Mouse (Mus musculus) bone marrow macrophage, adult 2 months (primary cell): ENCODE results near the gene Pik3r3. TPM values are rescaled to one million over a fixed set of nuclear protein-coding genes. Genes with fewer than 3 reads are reported as not detected.

ENCODE experiments used
- H3K27ac ChIP-seq: 2 replicates; pipeline ENCODE4 v1.5.1; 2012; ENCODE audit warnings: low read depth, low read length; ENCODE audit not compliant: insufficient read depth
- H3K4me1 ChIP-seq: 2 replicates; pipeline ENCODE4 v1.6.1; 2012; ENCODE audit warnings: low read length; ENCODE audit not compliant: control insufficient read depth, insufficient read depth
- H3K4me3 ChIP-seq: 2 replicates; pipeline ENCODE4 v1.5.1; 2012; ENCODE audit warnings: mild to moderate bottlenecking, low read length, moderate library complexity; ENCODE audit not compliant: insufficient read depth
- CTCF ChIP-seq: IDR thresholded peaks from 2 replicates; pipeline ENCODE4 v1.5.1; 2012; ENCODE audit warnings: low read depth, mild to moderate bottlenecking, low read length, moderate library complexity
- POLR2A ChIP-seq: IDR thresholded peaks from 2 replicates; pipeline ENCODE4 v1.6.1; 2012; ENCODE audit warnings: mild to moderate bottlenecking, low read depth, low read length, borderline replicate concordance
- polyA plus RNA-seq: library from polyadenylated mRNA; stranded (reverse); fragments of >200 nt; gene quantifications from 2 replicates; pipeline ENCODE4 v1.2.4, GENCODE M21; 2012; ENCODE audit not compliant: missing spikeins, insufficient read depth, insufficient read length

The Pik3r3 gene
- polyA plus RNA-seq, 1 experiment, result 1.0 TPM

GRCm38 (mm10) chr4:116282211-116282610 is 60.8 kb downstream of the Pik3r3 start:
- Histone ChIP-seq H3K4me1 (no peaks in the 10 kb centered on the region), H3K27ac (no peak overlapping the region), H3K4me3 (no peak overlapping the region)
- TF ChIP-seq CTCF, result no peak
- TF ChIP-seq POLR2A, result no peak

GRCm38 (mm10) chr4:116291561-116291960 is 70.1 kb downstream of the Pik3r3 start:
- Histone ChIP-seq H3K27ac (no peak overlapping the region), H3K4me3 (no peak overlapping the region), H3K4me1 (no peaks in the 10 kb centered on the region)
- TF ChIP-seq POLR2A (no peak), CTCF (no peak)

GRCm38 (mm10) chr4:116293296-116293695 is 71.9 kb downstream of the Pik3r3 start:
- Histone ChIP-seq H3K4me3 (no peak overlapping the region), H3K27ac (no peak overlapping the region), H3K4me1 (no peaks in the 10 kb centered on the region)
- no peak for TF ChIP-seq CTCF
- TF ChIP-seq POLR2A, result no peak

GRCm38 (mm10) chr4:116300878-116301355 is 79.5 kb downstream of the Pik3r3 start:
- TF ChIP-seq CTCF, result no peak
- no peak for TF ChIP-seq POLR2A
- H3K4me3 ChIP-seq, result no peak overlapping the region
- peaks cover 32% of the 10 kb centered on the region for H3K4me1 ChIP-seq
- peak overlapping the region; percentile 90 for H3K27ac ChIP-seq

DNA sequence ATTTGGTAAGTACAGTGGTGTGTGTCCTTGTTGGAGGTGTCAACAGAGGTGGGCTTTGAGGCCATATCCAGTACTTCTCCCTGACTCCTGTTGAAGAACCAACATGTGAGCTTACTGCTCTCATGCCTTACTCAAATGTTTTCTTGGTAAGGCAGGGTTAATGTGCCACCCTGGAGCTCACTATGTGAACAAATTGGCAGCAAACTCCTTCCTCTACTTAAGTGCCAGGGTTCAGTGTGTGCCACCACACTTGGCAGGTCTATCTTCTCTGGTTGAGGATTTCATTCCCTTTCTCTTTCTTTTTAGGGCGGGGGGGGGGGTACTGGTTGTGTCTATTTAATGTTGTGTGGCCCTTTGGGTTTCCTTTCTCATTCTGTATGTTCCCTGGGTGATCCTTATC is 83.1 kb downstream of the Pik3r3 start:
- TF ChIP-seq CTCF (no peak), POLR2A (no peak)
- no peak overlapping the region for H3K4me3 ChIP-seq
- H3K27ac ChIP-seq, result no peak overlapping the region
- H3K4me1 ChIP-seq, result peaks cover 28% of the 10 kb centered on the region

GRCm38 (mm10) chr4:116317575-116317974 is 96.2 kb downstream of the Pik3r3 start:
- Histone ChIP-seq H3K4me3 (no peak overlapping the region), H3K4me1 (no peaks in the 10 kb centered on the region), H3K27ac (no peak overlapping the region)
- no peak for TF ChIP-seq POLR2A
- no peak for TF ChIP-seq CTCF

- H3K4me1 ChIP-seq, result no peaks in the 10 kb centered on the region
- H3K4me3 ChIP-seq, result no peak overlapping the region
- no peak overlapping the region for H3K27ac ChIP-seq
- no peak for TF ChIP-seq POLR2A
- no peak for TF ChIP-seq CTCF
Measured at GRCm38 (mm10) chr4:116322127-116322526, 100.7 kb downstream of the Pik3r3 start.

- no peak overlapping the region for H3K4me3 ChIP-seq
- no peak overlapping the region for H3K27ac ChIP-seq
- H3K4me1 ChIP-seq, result no peaks in the 10 kb centered on the region
- no peak for TF ChIP-seq CTCF
Measured at GRCm38 (mm10) chr4:116329256-116329655, 107.8 kb downstream of the Pik3r3 start.

GRCm38 (mm10) chr4:116336294-116336693 is 114.9 kb downstream of the Pik3r3 start:
- TF ChIP-seq POLR2A (no peak), CTCF (no peak)
- H3K27ac ChIP-seq, result no peak overlapping the region

DNA sequence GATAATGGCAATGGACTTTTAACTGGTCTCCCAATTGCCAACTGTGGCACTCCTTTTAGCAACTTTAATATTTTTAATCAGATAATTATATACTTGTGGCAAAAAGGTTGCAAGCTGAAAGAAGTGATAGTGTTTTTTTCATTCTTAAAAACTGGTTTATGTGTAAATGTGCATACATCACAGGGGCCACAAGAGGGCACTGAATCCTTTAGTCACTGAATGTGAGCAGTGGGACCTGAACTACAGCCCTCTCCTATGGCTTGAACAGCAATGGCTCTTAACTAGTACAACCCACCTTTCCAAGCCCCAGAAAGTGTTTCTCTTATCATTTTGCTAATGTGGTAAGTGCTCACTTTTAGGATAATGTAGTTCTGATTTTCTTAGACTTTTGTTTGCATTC is 120.7 kb downstream of the Pik3r3 start:
- Histone ChIP-seq H3K4me3 (no peak overlapping the region), H3K27ac (no peak overlapping the region), H3K4me1 (no peaks in the 10 kb centered on the region)
- TF ChIP-seq POLR2A, result no peak
- no peak for TF ChIP-seq CTCF

More at GRCm38 (mm10) chr4:116336294-116336693, 114.9 kb downstream of the Pik3r3 start:
- Histone ChIP-seq H3K4me1 (peaks cover 3% of the 10 kb centered on the region), H3K4me3 (no peak overlapping the region)

GRCm38 (mm10) chr4:116352496-116352895 is 131.1 kb downstream of the Pik3r3 start:
- TF ChIP-seq POLR2A (no peak), CTCF (no peak)
- H3K4me1 ChIP-seq, result peaks cover 9% of the 10 kb centered on the region
- H3K27ac ChIP-seq, result no peak overlapping the region
- H3K4me3 ChIP-seq, result no peak overlapping the region

Other genes with a start within 250 kb of the Pik3r3 start
- not detected in 2 replicates for gene Faah, start 203.7 kb upstream of the Pik3r3 start, polyA plus RNA-seq
- 12.4 and 12.8 TPM in 2 replicates for gene Nsun4, start 167.7 kb upstream of the Pik3r3 start, polyA plus RNA-seq
- gene Uqcrh, start 146.5 kb upstream of the Pik3r3 start, polyA plus RNA-seq, result 470 and 523 TPM in 2 replicates
- gene Lrrc41, start 146.3 kb upstream of the Pik3r3 start, polyA plus RNA-seq, result 28.2 and 29.0 TPM in 2 replicates
- 10.0 and 11.7 TPM in 2 replicates for gene Rad54l, start 97.9 kb upstream of the Pik3r3 start, polyA plus RNA-seq
- gene Pomgnt1, start 97.8 kb upstream of the Pik3r3 start, polyA plus RNA-seq, result 22.3 and 24.0 TPM in 2 replicates
- gene Lurap1, start 70.3 kb upstream of the Pik3r3 start, polyA plus RNA-seq, result 0.12 and 0.13 TPM in 2 replicates
- gene Tspan1, start 54.0 kb upstream of the Pik3r3 start, polyA plus RNA-seq, result not detected in 2 replicates
- gene 1700042G07Rik, start 48.2 kb upstream of the Pik3r3 start, polyA plus RNA-seq, result not detected in 2 replicates
- gene Gm49337, start 48.2 kb upstream of the Pik3r3 start, polyA plus RNA-seq, result not detected in 2 replicates
- gene Mast2, start 242.6 kb downstream of the Pik3r3 start, polyA plus RNA-seq, result 17.5 and 21.9 TPM in 2 replicates